Mouse (Mus musculus): Measurements from ENCODE around the gene Ptpn13. TPM values are rescaled to one million over a fixed set of nuclear protein-coding genes. Genes with fewer than 3 reads are reported as not detected.

Ptpn13 gene
- 10 to 100 TPM in 1 of 2 experiments, 1 to 10 TPM in 1; 9.6 to 10.5 TPM for total RNA-seq (2021)
- long read RNA-seq, experiment 1, partial matches to known transcripts = 3 of 10 reads
- long read RNA-seq, experiment 1, other reads (novel, unspliced or antisense) = 7 of 10 reads
- long read RNA-seq, experiment 2, partial matches to known transcripts = 4 of 14 reads
- long read RNA-seq, experiment 2, other reads (novel, unspliced or antisense) = 10 of 14 reads

GRCm38 (mm10) chr5:103424678-103425319, at the start of gene Ptpn13:
Gene Ptpn13 (plus strand): TSS chr5:103425192.
- Histone ChIP-seq H3K4me3 (peak within 1 kb of the TSS; percentile 77), H3K27ac (peak within 1 kb of the TSS; percentile 54)
- TF ChIP-seq CTCF (IDR thresholded peaks at IDR 0.05) = no peak
- peak; percentile 85 to 91 for DNase-seq (ENCODE audit: extremely low spot score in 1 of 2, low spot score in 2 of 2)
- intact Hi-C loops (cut with DNase I) = no loop called here

DNA sequence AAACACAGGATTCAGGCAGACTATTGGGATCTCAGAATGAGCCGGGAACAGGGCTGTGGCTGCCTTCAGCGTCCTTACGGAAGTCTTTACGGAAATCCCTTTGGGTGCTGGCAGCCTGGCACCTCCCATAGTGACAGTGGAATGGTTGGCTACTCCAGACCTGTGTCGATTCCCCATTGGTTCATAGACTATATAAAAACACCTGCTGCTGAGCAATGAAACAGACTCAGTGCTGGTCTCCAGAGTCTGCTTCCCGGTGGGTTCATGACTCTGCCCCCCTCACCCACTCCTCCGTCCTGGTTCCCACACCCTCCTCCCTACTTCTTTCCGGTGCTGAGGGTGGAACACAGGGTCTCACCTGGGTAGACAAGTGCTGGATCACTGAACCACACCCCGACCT, 49.8 kb upstream of the Ptpn13 start:
- intact Hi-C loops (cut with DNase I) = no loop called here
- Histone ChIP-seq H3K4me3 (no peak overlapping the region), H3K27ac (no peak overlapping the region)
- no peak for TF ChIP-seq CTCF (IDR thresholded peaks at IDR 0.05)
- DNase-seq (ENCODE audit: extremely low spot score in 1 of 2, low spot score in 2 of 2) = no peak

GRCm38 (mm10) chr5:103376354-103377295, 48.4 kb upstream of the Ptpn13 start:
- TF ChIP-seq CTCF (IDR thresholded peaks at IDR 0.05) = no peak
- intact Hi-C loops (cut with DNase I) = no loop called here

DNA sequence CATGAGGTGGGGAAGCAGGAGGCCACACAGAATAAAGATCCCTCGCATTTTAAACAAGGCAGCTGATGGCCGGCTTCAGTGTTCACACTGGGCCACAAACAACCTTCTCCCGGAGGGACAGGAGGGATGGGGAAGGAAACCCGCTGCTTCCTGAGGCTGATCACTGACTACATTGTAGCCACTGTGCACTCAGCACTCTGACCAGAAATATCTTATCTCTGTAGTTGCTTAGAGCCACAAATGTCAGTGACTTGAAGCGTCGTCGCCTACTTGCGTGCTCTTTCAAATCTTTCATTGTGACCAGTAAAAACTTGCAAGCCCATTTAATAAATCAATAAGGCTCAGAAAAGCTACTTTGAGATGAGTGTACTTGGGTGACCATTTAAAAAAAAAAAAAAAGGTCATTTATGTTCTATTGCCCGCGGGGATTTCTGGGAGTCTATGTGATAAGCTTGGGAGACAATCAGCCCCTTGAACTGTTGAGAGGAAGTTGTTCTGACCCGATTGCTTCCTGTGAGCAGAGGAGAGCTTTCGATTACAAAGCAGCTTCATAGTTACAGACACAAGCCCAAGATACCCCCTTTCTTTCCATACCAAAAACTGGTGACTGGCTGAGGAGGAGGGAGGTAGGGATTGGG, 47.4 kb upstream of the Ptpn13 start:
- TF ChIP-seq CTCF (IDR thresholded peaks at IDR 0.05) = no peak
- DNase-seq (ENCODE audit: extremely low spot score in 1 of 2, low spot score in 2 of 2) = no peak
- H3K4me3 ChIP-seq = no peak overlapping the region
- intact Hi-C loops (cut with DNase I) = no loop called here
- H3K27ac ChIP-seq = no peak overlapping the region

More at GRCm38 (mm10) chr5:103376354-103377295, 48.4 kb upstream of the Ptpn13 start:
- Histone ChIP-seq H3K27ac (no peak overlapping the region), H3K4me3 (no peak overlapping the region)
- no peak for DNase-seq (ENCODE audit: extremely low spot score in 1 of 2, low spot score in 2 of 2)

- intact Hi-C loops (cut with DNase I) = no loop called here
- DNase-seq (ENCODE audit: extremely low spot score in 1 of 2, low spot score in 2 of 2) = no peak
- Histone ChIP-seq H3K4me3 (no peak overlapping the region), H3K27ac (no peak overlapping the region)
- TF ChIP-seq CTCF (IDR thresholded peaks at IDR 0.05) = no peak; the same call in 1 of the 2 replicates
Observed at GRCm38 (mm10) chr5:103380785-103381527, 44.0 kb upstream of the Ptpn13 start.

DNA sequence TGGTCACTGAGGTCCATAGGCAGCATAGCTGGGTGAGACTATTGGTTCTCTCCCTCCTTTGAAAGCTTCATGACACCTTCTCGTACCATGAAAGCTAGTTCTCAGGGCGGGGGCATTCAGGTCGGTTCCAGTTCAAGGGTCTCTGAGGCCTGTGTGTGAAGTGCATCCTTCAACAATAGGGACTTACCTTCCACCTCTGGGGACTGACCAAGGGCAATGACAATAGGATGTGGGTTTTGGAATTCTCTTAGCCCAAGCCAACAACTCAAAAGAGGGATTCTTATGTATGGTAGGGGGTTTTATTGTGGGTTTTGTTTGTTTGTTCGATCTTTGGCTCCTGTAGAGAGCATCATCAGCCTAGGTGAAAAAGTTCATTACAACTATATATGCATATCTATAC, 42.0 kb upstream of the Ptpn13 start:
- Histone ChIP-seq H3K4me3 (no peak overlapping the region), H3K27ac (no peak overlapping the region)
- intact Hi-C loops (cut with DNase I) = no loop called here
- DNase-seq (ENCODE audit: extremely low spot score in 1 of 2, low spot score in 2 of 2) = no peak
- no peak for TF ChIP-seq CTCF (IDR thresholded peaks at IDR 0.05)

DNA sequence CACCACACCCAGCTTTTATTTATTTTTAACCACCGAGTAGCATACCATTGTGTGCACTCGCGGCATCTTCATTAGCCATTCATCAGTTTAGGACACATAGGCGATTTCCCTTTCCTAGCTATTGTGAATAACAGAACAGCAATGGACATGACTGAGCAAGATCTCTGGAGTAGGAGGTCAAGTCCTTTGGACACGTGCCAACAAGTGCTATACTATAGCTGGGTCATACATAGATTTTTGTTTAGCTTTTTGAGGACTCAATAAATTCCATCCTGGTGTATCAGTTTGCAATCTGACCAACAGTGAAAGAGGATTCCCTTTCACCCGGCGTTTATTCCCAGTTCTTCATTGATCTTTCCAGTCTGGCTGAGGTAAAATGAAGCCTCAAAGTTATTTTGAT, 41.0 kb upstream of the Ptpn13 start:
- H3K4me3 ChIP-seq = no peak overlapping the region
- no peak for DNase-seq (ENCODE audit: extremely low spot score in 1 of 2, low spot score in 2 of 2)
- H3K27ac ChIP-seq = no peak overlapping the region
- TF ChIP-seq CTCF (IDR thresholded peaks at IDR 0.05) = no peak
- intact Hi-C loops (cut with DNase I) = no loop called here

DNA sequence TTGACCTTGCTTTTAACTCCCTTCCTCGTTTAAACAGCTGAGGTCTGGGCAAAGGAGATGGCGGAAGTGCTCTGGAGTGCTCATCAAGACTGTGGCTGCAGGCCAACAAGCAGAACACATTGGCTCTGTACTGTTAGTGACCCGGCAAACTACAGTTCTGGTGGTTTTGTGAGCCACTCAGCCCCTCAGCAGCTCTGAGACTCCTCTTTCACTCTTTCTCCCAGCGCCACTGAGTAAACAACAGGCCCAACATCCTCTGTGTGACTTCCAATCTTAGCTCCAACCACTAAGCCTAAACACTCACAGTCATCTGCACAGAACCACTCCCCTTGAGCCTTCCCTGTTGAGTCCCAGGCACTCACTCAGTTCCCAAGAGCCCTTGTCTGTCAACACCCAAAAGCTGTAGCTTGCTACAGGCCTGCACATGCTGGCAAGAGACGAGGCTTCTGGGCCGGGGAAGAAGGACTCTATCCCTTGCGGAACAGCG, 37.4 kb upstream of the Ptpn13 start:
- intact Hi-C loops (cut with DNase I) = no loop called here
- no peak for DNase-seq (ENCODE audit: extremely low spot score in 1 of 2, low spot score in 2 of 2)
- Histone ChIP-seq H3K4me3 (no peak overlapping the region), H3K27ac (no peak overlapping the region)
- TF ChIP-seq CTCF (IDR thresholded peaks at IDR 0.05) = no peak

- DNase-seq (ENCODE audit: extremely low spot score in 1 of 2, low spot score in 2 of 2) = no peak
- H3K27ac ChIP-seq = no peak overlapping the region
- intact Hi-C loops (cut with DNase I) = no loop called here
- no peak for TF ChIP-seq CTCF (IDR thresholded peaks at IDR 0.05)
- H3K4me3 ChIP-seq = no peak overlapping the region
Observed at GRCm38 (mm10) chr5:103389415-103389814, 35.6 kb upstream of the Ptpn13 start.

- no peak for DNase-seq (ENCODE audit: extremely low spot score in 1 of 2, low spot score in 2 of 2)
- Histone ChIP-seq H3K27ac (no peak overlapping the region), H3K4me3 (no peak overlapping the region)
- intact Hi-C loops (cut with DNase I) = no loop called here
- TF ChIP-seq CTCF (IDR thresholded peaks at IDR 0.05) = no peak
Observed at GRCm38 (mm10) chr5:103393220-103393619, 31.8 kb upstream of the Ptpn13 start.

- Histone ChIP-seq H3K27ac (no peak overlapping the region), H3K4me3 (no peak overlapping the region)
- intact Hi-C loops (cut with DNase I) = no loop called here
- TF ChIP-seq CTCF (IDR thresholded peaks at IDR 0.05) = no peak
- DNase-seq (ENCODE audit: extremely low spot score in 1 of 2, low spot score in 2 of 2) = no peak
Observed at GRCm38 (mm10) chr5:103393752-103394151, 31.2 kb upstream of the Ptpn13 start.

Data from left cerebral cortex, adult 2 months (tissue).